Mouse (Mus musculus) Patski (cell line): ENCODE data around the gene Snx7. TPM values are rescaled to one million over a fixed set of nuclear protein-coding genes. Genes with fewer than 3 reads are reported as not detected.

Experiments used
- ATAC-seq: fragments of 100-300 bp; one replicate; pipeline ENCODE4 v1.8.0; 2021
- CTCF ChIA-PET: fragments of 350-600 bp; sonication (Branson Sonifier 250); formaldehyde crosslinking; loops from one replicate; lab custom pipeline; 2022; ENCODE audit warnings: inconsistent platforms; lab: Charles Lee
- POLR2A ChIA-PET: fragments of 350-600 bp; sonication (Branson Sonifier 250); formaldehyde crosslinking; loops from one replicate; lab custom pipeline; 2022; ENCODE audit warnings: antibody characterized with exemption, inconsistent platforms; lab: Charles Lee
- DNase-seq: peaks from one replicate; pipeline ENCODE4 v3.0.0-alpha.2; 2011; ENCODE audit warnings: low read depth, low spot score
- H3K27me3 ChIP-seq: fragments of 371-371 bp; one replicate; pipeline ENCODE4 v1.5.1; 2021
- CTCF ChIP-seq: fragments of 100-300 bp; IDR thresholded peaks from one replicate; pipeline ENCODE4 v1.5.1; 2021
- in situ Hi-C: fragments of 300-500 bp; cut with MboI; formaldehyde crosslinking; loops from 3 replicates; pipeline ENCODE4 v1.11.1; 2018; ENCODE audit warnings: low pct_unique_long_range_greater_than_20kb, mixed read lengths
- polyA plus RNA-seq: library from polyadenylated mRNA; unstranded; gene quantifications from one replicate; pipeline ENCODE4 v1.2.3, GENCODE M21; 2021

The Snx7 gene
- polyA plus RNA-seq, 1 experiment from 2014 or later: 58.4 TPM

- in situ Hi-C loops: loop anchor here (25.0 kb wide), 1 partner anchor 1650 kb away; no protein-coding TSS in a partner anchor
- no peak for TF ChIP-seq CTCF
- ChIA-PET CTCF (interaction anchor here (0.8 to 1.4 kb wide), 4 partner anchors 8 to 1530 kb away, joined by 3 to 4 read pairs (median 3); no protein-coding TSS in a partner anchor), POLR2A (interaction anchor here (0.9 kb wide), 1 partner anchor 54 kb away, joined by 3 read pairs; no protein-coding TSS in a partner anchor)
- no peak for ATAC-seq
- no peak for DNase-seq
- no peaks in the 10 kb centered on the region for H3K27me3 ChIP-seq
Observed at GRCm38 (mm10) chr3:117861977-117862434, 6.7 kb downstream of the Snx7 start.

- ChIA-PET POLR2A (no interaction called here), CTCF (interaction anchor here (0.9 to 1.9 kb wide), 3 partner anchors 10 to 38 kb away, joined by 3 read pairs; partner anchors contain the start of gene Snx7)
- in situ Hi-C loops: loop anchor here (25.0 kb wide), 1 partner anchor 1653 kb away; no protein-coding TSS in a partner anchor
- no peaks in the 10 kb centered on the region for H3K27me3 ChIP-seq
- DNase-seq (no peak), ATAC-seq (peak; percentile 53)
- TF ChIP-seq CTCF: no peak
Observed at GRCm38 (mm10) chr3:117858996-117859395, 9.7 kb downstream of the Snx7 start.

GRCm38 (mm10) chr3:117853729-117854128 is 15.0 kb downstream of the Snx7 start:
- DNase-seq (no peak), ATAC-seq (no peak)
- in situ Hi-C loops: loop anchor here (25.0 kb wide), 1 partner anchor 1659 kb away; no protein-coding TSS in a partner anchor
- H3K27me3 ChIP-seq: no peaks in the 10 kb centered on the region
- no peak for TF ChIP-seq CTCF
- ChIA-PET POLR2A (no interaction called here), CTCF (interaction anchor here (1.0 to 2.8 kb wide), 3 partner anchors 9 to 20 kb away, joined by 3 to 8 read pairs (median 4); partner anchors contain the start of gene Snx7)

GRCm38 (mm10) chr3:117852054-117852361 is 16.7 kb downstream of the Snx7 start:
- H3K27me3 ChIP-seq: no peaks in the 10 kb centered on the region
- POLR2A ChIA-PET: no interaction called here
- CTCF ChIA-PET: interaction anchor here (1.8 kb wide), 1 partner anchor 16 kb away, joined by 4 read pairs; the partner anchor contains the start of gene Snx7
- DNase-seq (no peak), ATAC-seq (no peak)
- in situ Hi-C loops: loop anchor here (25.0 kb wide), 1 partner anchor 1660 kb away; no protein-coding TSS in a partner anchor
- no peak for TF ChIP-seq CTCF

- ChIA-PET CTCF (interaction anchor here (1.8 kb wide), 1 partner anchor 17 kb away, joined by 4 read pairs; the partner anchor contains the start of gene Snx7), POLR2A (no interaction called here)
- in situ Hi-C loops: loop anchor here (25.0 kb wide), 1 partner anchor 1661 kb away; no protein-coding TSS in a partner anchor
- DNase-seq (no peak), ATAC-seq (no peak)
- TF ChIP-seq CTCF: no peak
- H3K27me3 ChIP-seq: no peaks in the 10 kb centered on the region
Observed at GRCm38 (mm10) chr3:117851278-117852053, 17.3 kb downstream of the Snx7 start.

- peak; percentile 68 for ATAC-seq
- TF ChIP-seq CTCF: no peak
- ChIA-PET CTCF (no interaction called here), POLR2A (no interaction called here)
- peak; percentile 64 for DNase-seq
- H3K27me3 ChIP-seq: no peaks in the 10 kb centered on the region
- in situ Hi-C loops: no loop called here
Observed at GRCm38 (mm10) chr3:117848866-117849265, 19.9 kb downstream of the Snx7 start.

- CTCF ChIA-PET: interaction anchor here (1.0 to 1.1 kb wide), 2 partner anchors 19 to 25 kb away, joined by 3 to 4 read pairs; no protein-coding TSS in a partner anchor
- POLR2A ChIA-PET: no interaction called here
- TF ChIP-seq CTCF: no peak
- ATAC-seq (peak; percentile 82), DNase-seq (no peak)
- no peaks in the 10 kb centered on the region for H3K27me3 ChIP-seq
- in situ Hi-C loops: no loop called here
Observed at GRCm38 (mm10) chr3:117842658-117843057, 26.1 kb downstream of the Snx7 start.

- ATAC-seq (no peak), DNase-seq (no peak)
- no peak for TF ChIP-seq CTCF
- in situ Hi-C loops: no loop called here
- POLR2A ChIA-PET: no interaction called here
- CTCF ChIA-PET: interaction anchor here (0.9 to 1.8 kb wide), 3 partner anchors 16 to 190 kb away, joined by 3 to 5 read pairs (median 4); no protein-coding TSS in a partner anchor
- H3K27me3 ChIP-seq: no peaks in the 10 kb centered on the region
Observed at GRCm38 (mm10) chr3:117839867-117840545, 28.7 kb downstream of the Snx7 start.

- TF ChIP-seq CTCF: no peak
- ATAC-seq (no peak), DNase-seq (no peak)
- in situ Hi-C loops: no loop called here
- CTCF ChIA-PET: interaction anchor here (1.4 to 1.8 kb wide), 3 partner anchors 14 to 19 kb away, joined by 3 to 6 read pairs (median 5); no protein-coding TSS in a partner anchor
- H3K27me3 ChIP-seq: no peaks in the 10 kb centered on the region
- POLR2A ChIA-PET: no interaction called here
Observed at GRCm38 (mm10) chr3:117838020-117838419, 30.7 kb downstream of the Snx7 start.
